Mouse (Mus musculus): ENCODE results near the gene Dennd1c. TPM values are rescaled to one million over a fixed set of nuclear protein-coding genes. Genes with fewer than 3 reads are reported as not detected.

The Dennd1c gene
- polyA plus RNA-seq, 1 experiment from 2014 or later = 6.7 TPM

DNA sequence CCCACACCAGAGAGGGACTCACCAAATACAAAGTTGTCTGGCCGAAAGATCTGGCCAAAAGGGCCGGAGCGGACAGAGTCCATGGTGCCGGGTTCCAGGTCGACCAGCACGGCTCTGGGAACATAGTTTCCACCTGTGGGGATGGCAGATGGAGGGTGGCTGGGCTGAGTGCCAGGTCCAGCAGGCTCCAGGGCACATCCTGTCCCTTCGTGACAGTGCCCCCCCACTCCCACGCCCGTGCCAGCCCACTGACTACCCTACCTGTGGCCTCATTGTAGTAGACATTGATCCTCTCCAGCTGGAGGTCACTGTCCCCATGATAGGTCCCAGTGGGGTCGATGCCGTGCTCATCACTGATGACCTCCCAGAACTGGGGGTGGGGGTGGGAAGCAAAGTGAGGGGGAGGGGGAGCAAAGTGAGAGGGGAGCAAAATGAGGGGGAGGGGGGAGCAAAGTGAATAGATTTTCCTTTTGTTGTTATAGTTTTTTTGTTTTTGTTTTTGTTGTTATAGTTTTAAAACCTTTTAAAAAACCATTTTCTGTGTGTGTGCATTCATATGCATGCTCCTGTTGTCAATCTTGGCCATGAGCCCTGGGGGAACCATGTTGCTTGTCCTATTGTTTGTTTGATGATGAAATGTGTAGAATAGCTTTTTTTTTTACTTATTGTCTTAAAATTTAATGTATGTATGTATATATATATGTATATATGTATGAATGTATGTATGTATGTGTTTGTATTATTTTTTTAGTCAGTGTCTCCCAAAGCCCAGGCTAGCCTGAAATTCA lies 7.8 kb upstream of the Dennd1c start:
- no peaks in the 10 kb centered on the region; the same call in 1 of the 2 replicates for H3K27me3 ChIP-seq (replicated peaks)
- H3K4me1 ChIP-seq (replicated peaks) = peaks cover 9% of the 10 kb centered on the region
- H3K4me2 ChIP-seq (replicated peaks) = no peak overlapping the region
- no peak overlapping the region for H3K4me3 ChIP-seq (replicated peaks)
- H3K36me3 ChIP-seq = no peaks in the 10 kb centered on the region
- H3K9me3 ChIP-seq = no peaks in the 10 kb centered on the region
- H3K9ac ChIP-seq = no peak overlapping the region
- H3K27ac ChIP-seq = no peak overlapping the region
- no peak for ATAC-seq
- WGBS = 88% methylated on average over 11 of the region's 11 CpGs

- H3K27ac ChIP-seq = no peak overlapping the region
- no peaks in the 10 kb centered on the region for H3K36me3 ChIP-seq
- H3K27me3 ChIP-seq (replicated peaks) = no peaks in the 10 kb centered on the region; the same call in 1 of the 2 replicates
- no peaks in the 10 kb centered on the region for H3K9me3 ChIP-seq
- no peak overlapping the region for H3K9ac ChIP-seq
- no peak for ATAC-seq
- no peak overlapping the region for H3K4me3 ChIP-seq (replicated peaks)
- WGBS = 78% methylated on average over 5 of the region's 5 CpGs
- H3K4me1 ChIP-seq (replicated peaks) = peaks cover 23% of the 10 kb centered on the region
- H3K4me2 ChIP-seq (replicated peaks) = no peak overlapping the region
Observed at GRCm38 (mm10) chr17:57082481-57082880, 4.2 kb upstream of the Dennd1c start.

DNA sequence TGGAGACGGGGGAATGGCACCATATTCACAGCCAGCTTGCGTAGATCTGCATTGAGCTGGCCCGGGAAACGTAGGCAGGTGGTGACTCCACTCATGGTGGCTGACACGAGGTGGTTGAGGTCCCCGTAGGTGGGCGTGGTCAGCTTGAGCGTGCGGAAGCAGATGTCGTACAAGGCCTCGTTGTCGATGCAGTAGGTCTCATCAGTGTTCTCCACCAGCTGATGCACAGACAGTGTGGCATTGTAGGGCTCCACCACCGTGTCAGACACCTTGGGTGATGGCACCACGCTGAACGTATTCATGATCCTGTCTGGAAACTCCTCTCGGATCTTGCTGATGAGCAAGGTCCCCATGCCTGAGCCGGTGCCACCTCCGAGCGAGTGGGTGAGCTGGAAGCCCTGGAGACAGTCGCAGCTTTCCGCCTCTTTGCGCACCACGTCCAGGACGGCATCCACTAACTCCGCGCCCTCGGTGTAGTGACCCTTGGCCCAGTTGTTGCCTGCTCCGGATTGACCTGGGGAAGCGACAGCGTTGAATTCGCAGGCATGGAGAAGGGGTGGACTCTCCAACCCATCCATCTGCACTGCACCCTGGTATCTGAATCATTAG lies 3.0 kb upstream of the Dennd1c start:
- H3K4me3 ChIP-seq (replicated peaks) = no peak overlapping the region
- WGBS = 93% methylated on average over 31 of the region's 31 CpGs
- no peaks in the 10 kb centered on the region for H3K9me3 ChIP-seq
- H3K4me2 ChIP-seq (replicated peaks) = no peak overlapping the region
- ATAC-seq = no peak
- H3K27ac ChIP-seq = no peak overlapping the region
- no peaks in the 10 kb centered on the region for H3K27me3 ChIP-seq (replicated peaks)
- H3K4me1 ChIP-seq (replicated peaks) = peaks cover 17% of the 10 kb centered on the region; the same call in 1 of the 2 replicates
- no peaks in the 10 kb centered on the region for H3K36me3 ChIP-seq
- H3K9ac ChIP-seq = no peak overlapping the region

DNA sequence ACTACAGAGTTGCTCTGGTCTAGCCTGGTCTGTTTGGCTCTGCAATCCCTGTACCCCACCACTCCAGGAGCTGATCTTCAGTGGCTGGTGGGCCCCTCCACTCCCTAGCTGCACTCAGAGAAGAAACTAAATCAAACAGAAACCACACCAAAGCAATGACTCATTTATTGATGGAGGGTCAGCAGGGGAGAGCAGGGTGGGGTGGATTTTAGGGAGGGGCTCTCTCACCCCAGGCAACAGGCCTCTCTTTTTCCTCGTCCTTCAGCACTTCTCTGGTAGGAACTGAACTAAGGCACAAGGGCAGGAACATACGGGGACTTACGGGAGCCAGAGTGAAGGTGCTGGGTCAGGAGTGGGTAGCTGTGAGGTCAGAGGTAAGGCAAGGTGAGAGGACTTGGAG lies 1.6 kb upstream of the Dennd1c start:
- Histone ChIP-seq H3K36me3 (no peaks in the 10 kb centered on the region), H3K27ac (no peak overlapping the region), H3K4me3 (replicated peaks) (no peak overlapping the region), H3K27me3 (replicated peaks) (no peaks in the 10 kb centered on the region), H3K9ac (no peak overlapping the region), H3K4me1 (replicated peaks) (peaks cover 17% of the 10 kb centered on the region; the same call in 1 of the 2 replicates), H3K9me3 (no peaks in the 10 kb centered on the region), H3K4me2 (replicated peaks) (no peak overlapping the region)
- WGBS = 32% methylated on average over 3 of the region's 3 CpGs
- peak; percentile 63 for ATAC-seq

GRCm38 (mm10) chr17:57076916-57077315 lies 1.4 kb downstream of the Dennd1c start:
- H3K9me3 ChIP-seq = no peaks in the 10 kb centered on the region
- H3K27me3 ChIP-seq (replicated peaks) = no peaks in the 10 kb centered on the region
- no peak for ATAC-seq
- H3K4me1 ChIP-seq (replicated peaks) = peaks cover 15% of the 10 kb centered on the region; the same call in 1 of the 2 replicates
- no peak overlapping the region for H3K4me2 ChIP-seq (replicated peaks)
- H3K36me3 ChIP-seq = no peaks in the 10 kb centered on the region
- H3K27ac ChIP-seq = no peak overlapping the region
- H3K4me3 ChIP-seq (replicated peaks) = no peak overlapping the region
- 40% methylated on average over 3 of the region's 3 CpGs for WGBS
- no peak overlapping the region for H3K9ac ChIP-seq

DNA sequence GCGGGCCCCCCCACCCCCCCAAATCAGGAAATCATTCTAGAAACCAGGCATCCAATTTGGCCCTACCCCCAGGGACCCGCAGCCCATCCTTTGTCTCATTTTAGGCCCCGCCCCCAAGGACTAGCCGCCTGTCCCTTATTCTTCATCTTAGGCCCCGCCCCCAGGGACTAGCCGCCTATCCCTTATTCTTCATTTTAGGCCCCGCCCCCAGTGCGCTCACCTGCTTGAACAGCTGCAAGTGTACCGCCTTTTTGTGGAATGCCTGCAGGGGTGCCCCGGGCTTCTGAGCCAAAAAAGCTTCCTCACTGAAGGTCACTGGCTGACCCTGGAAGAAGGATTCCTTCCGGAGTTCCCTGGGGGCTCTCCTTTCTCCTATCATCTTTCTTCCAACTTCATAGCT lies 7.6 kb downstream of the Dennd1c start:
- H3K9me3 ChIP-seq = no peaks in the 10 kb centered on the region
- H3K36me3 ChIP-seq = no peaks in the 10 kb centered on the region
- H3K4me3 ChIP-seq (replicated peaks) = no peak overlapping the region
- no peak overlapping the region for H3K27ac ChIP-seq
- no peaks in the 10 kb centered on the region for H3K27me3 ChIP-seq (replicated peaks)
- H3K4me1 ChIP-seq (replicated peaks) = peaks cover 7% of the 10 kb centered on the region; the same call in 1 of the 2 replicates
- H3K9ac ChIP-seq = no peak overlapping the region
- WGBS = 5% methylated on average over 11 of the region's 11 CpGs
- peak overlapping the region; percentile 39 for H3K4me2 ChIP-seq (replicated peaks)
- peak; percentile 86 for ATAC-seq

GRCm38 (mm10) chr17:57070272-57070671 lies 8.0 kb downstream of the Dennd1c start:
- peak; percentile 55 for ATAC-seq

GRCm38 (mm10) chr17:57066908-57067307 lies 11.4 kb downstream of the Dennd1c start:
- no peak overlapping the region for H3K27ac ChIP-seq
- H3K36me3 ChIP-seq = no peaks in the 10 kb centered on the region
- H3K4me2 ChIP-seq (replicated peaks) = no peak overlapping the region
- WGBS = 64% methylated on average over 5 of the region's 5 CpGs
- H3K9ac ChIP-seq = no peak overlapping the region
- no peak for ATAC-seq
- H3K9me3 ChIP-seq = no peaks in the 10 kb centered on the region
- H3K4me1 ChIP-seq (replicated peaks) = peaks cover 12% of the 10 kb centered on the region; the same call in 1 of the 2 replicates
- H3K27me3 ChIP-seq (replicated peaks) = peaks cover 13% of the 10 kb centered on the region
- H3K4me3 ChIP-seq (replicated peaks) = no peak overlapping the region

More at GRCm38 (mm10) chr17:57070272-57070671, 8.0 kb downstream of the Dennd1c start:
- Histone ChIP-seq H3K4me2 (replicated peaks) (peak overlapping the region; percentile 39), H3K27me3 (replicated peaks) (no peaks in the 10 kb centered on the region), H3K4me1 (replicated peaks) (peaks cover 10% of the 10 kb centered on the region; the same call in 1 of the 2 replicates), H3K36me3 (no peaks in the 10 kb centered on the region), H3K9me3 (no peaks in the 10 kb centered on the region), H3K27ac (no peak overlapping the region), H3K4me3 (replicated peaks) (no peak overlapping the region), H3K9ac (no peak overlapping the region)
- WGBS = 11% methylated on average over 9 of the region's 9 CpGs

DNA sequence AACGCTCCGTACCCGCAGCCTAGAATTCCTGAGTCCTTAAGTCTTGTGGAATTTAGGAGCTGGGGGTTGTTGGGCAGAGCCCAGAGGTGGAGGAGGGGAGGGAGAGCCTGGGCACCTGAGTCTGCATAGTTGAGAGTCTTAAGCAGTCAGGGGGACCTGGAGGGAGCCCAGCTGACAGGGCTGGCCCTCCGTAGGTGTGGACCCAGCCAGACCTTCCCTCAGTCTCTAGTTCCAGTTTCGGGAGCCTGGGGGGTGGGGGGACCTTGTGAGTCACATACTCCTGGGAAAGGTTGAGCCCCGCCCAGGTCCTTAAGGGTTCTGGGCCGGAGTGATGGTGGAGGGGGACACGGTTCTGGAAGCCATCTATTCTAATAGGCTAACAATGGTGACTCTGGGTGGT lies 15.3 kb downstream of the Dennd1c start:
- peak overlapping the region; percentile 54 for H3K4me2 ChIP-seq (replicated peaks)
- no peaks in the 10 kb centered on the region for H3K36me3 ChIP-seq
- peaks cover 22% of the 10 kb centered on the region; the same call in 1 of the 2 replicates for H3K4me1 ChIP-seq (replicated peaks)
- H3K27me3 ChIP-seq (replicated peaks) = peaks cover 22% of the 10 kb centered on the region
- 0 out of 2 replicates have a peak overlapping the region, but pooled peaks have one; percentile 22 for H3K27ac ChIP-seq
- H3K9ac ChIP-seq = peak overlapping the region; percentile 46
- no peak for ATAC-seq
- 10% methylated on average over 8 of the region's 8 CpGs for WGBS
- no peaks in the 10 kb centered on the region for H3K9me3 ChIP-seq
- H3K4me3 ChIP-seq (replicated peaks) = peak overlapping the region; percentile 46

DNA sequence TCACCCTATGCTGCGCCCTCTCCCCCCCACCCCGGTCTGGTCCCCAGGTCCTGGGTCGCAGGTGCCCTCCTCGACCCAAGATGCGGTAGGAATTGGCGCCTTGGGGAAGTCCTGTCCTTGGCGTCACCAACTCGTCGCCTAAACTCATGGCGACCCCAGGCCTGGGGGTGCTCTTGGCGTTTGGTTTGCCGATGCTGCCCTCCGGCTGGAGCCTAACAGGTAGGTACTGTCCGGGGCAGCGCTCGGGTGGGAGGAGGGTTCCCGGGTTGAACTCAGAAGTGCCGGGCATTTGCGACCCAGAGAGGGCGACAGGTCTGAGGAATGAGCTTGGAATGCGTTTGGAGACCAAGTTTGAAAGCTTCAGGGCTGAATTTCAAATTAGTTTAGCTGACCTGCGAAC lies 15.8 kb downstream of the Dennd1c start:
- H3K9me3 ChIP-seq = no peaks in the 10 kb centered on the region
- H3K36me3 ChIP-seq = no peaks in the 10 kb centered on the region
- H3K9ac ChIP-seq = peak overlapping the region; percentile 42
- H3K27me3 ChIP-seq (replicated peaks) = peaks cover 22% of the 10 kb centered on the region
- peak overlapping the region; percentile 90 for H3K27ac ChIP-seq
- peak overlapping the region; percentile 46 for H3K4me3 ChIP-seq (replicated peaks)
- peaks cover 22% of the 10 kb centered on the region; the same call in 1 of the 2 replicates for H3K4me1 ChIP-seq (replicated peaks)
- H3K4me2 ChIP-seq (replicated peaks) = peak overlapping the region; percentile 54
- WGBS = 3% methylated on average over 22 of the region's 22 CpGs
- ATAC-seq = 0 out of 2 replicates have a peak, but pooled peaks have one; percentile 0

DNA sequence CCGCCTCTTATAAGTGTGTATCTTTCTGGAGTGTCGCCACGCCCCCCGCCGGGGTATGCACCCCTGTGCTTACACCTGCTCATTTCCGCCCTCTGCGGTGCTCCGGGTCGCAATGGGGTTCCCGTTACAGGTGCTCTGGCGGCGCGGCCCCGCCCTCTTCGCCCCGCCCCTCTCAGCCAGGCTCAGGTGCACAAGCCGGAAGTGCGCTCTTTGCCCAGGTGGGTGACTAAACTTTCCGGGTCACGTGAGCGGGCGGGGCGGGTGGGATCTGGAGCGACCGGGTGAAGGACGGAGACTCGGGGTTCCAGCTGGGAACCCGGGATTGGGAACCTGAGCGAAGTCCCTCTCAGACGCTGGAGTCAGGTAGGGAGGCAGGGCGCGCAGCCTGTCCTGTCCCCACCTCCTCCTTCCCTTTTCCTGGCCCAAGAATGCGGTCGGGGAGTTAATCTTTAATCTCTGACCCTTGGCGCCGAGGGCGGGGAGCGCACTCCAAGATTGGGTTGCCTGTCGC lies 16.2 kb downstream of the Dennd1c start:
- Histone ChIP-seq H3K36me3 (no peaks in the 10 kb centered on the region), H3K27me3 (replicated peaks) (peaks cover 22% of the 10 kb centered on the region), H3K4me1 (replicated peaks) (peaks cover 22% of the 10 kb centered on the region; the same call in 1 of the 2 replicates), H3K4me3 (replicated peaks) (peak overlapping the region; percentile 46), H3K27ac (peak overlapping the region; percentile 90), H3K9me3 (no peaks in the 10 kb centered on the region), H3K4me2 (replicated peaks) (peak overlapping the region; percentile 54), H3K9ac (peak overlapping the region; percentile 42)
- peak; percentile 79 for ATAC-seq
- under 1% methylated on average over 39 of the region's 39 CpGs for WGBS

DNA sequence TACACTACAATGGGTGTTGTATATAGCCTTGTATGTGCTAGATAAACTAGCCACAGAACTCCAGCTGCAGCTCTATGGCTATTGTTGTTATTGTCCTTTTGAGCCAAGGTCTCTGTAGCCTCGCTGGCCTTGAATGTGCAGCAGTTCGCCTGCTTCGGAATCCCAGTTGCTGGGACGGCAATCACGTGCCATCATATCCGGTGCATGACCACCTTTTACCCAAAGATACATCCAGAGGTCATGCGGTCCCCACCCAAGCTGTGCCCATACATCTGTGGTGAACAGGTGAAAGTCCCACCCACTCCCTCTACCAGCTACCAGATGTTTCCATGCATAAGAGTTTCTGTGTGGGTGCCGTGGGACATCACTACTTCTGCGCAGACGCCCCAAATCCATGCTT lies 17.2 kb downstream of the Dennd1c start:
- WGBS = 34% methylated on average over 10 of the region's 10 CpGs
- Histone ChIP-seq H3K36me3 (no peaks in the 10 kb centered on the region), H3K27me3 (replicated peaks) (peaks cover 22% of the 10 kb centered on the region), H3K9me3 (no peaks in the 10 kb centered on the region), H3K4me2 (replicated peaks) (peak overlapping the region; percentile 94), H3K9ac (no peak overlapping the region), H3K27ac (peak overlapping the region; percentile 86), H3K4me3 (replicated peaks) (no peak overlapping the region), H3K4me1 (replicated peaks) (peaks cover 22% of the 10 kb centered on the region; the same call in 1 of the 2 replicates)
- ATAC-seq = no peak

All from intestine, embryonic 15.5 days (tissue).